17 mouse cellular contexts compared by ENCODE assay signal in genomic region chr3:146381471-146381870, GRCm38 (mm10).
"Had no signal": no experiment of that assay in that cellular context is flagged by ENCODE, and none has a peak within 500 bp of the region (broad histone marks: within the 10 kb centered on the region; RNA-seq: fewer than 3 reads in every experiment).

No protein-coding gene starts in this region.

- DNase-seq: kidney, adult 11 months; kidney, postnatal 14 days; layer of hippocampus, adult 9-11 months; layer of hippocampus, postnatal 36 days; left cerebral cortex, postnatal 4 days; lung, embryonic 14.5 days; lung, postnatal 10 days; lung, postnatal 4 days; right cerebral cortex, adult 18-20 months; right cerebral cortex, postnatal 25 days; thymus, postnatal 36 days had no signal

- H3K9me3 ChIP-seq: limb, embryonic 13.5 days; liver, embryonic 15.5 days; midbrain, embryonic 12.5 days; neural tube, embryonic 13.5 days had no signal

- H3K4me1 ChIP-seq: limb, embryonic 13.5 days had no signal

- ATAC-seq: midbrain, embryonic 16.5 days had no signal

- H3K9ac ChIP-seq: limb, embryonic 13.5 days; liver, embryonic 15.5 days; lung, embryonic 14.5 days; midbrain, embryonic 12.5 days; neural tube, embryonic 13.5 days had no signal

- H3K27ac ChIP-seq: limb, embryonic 13.5 days; liver, embryonic 15.5 days; midbrain, embryonic 12.5 days; neural tube, embryonic 13.5 days had no signal

- H3K4me2 ChIP-seq: limb, embryonic 13.5 days; liver, embryonic 15.5 days; lung, embryonic 14.5 days; midbrain, embryonic 12.5 days; neural tube, embryonic 13.5 days had no signal

- H3K36me3 ChIP-seq: limb, embryonic 13.5 days; liver, embryonic 15.5 days; midbrain, embryonic 12.5 days; neural tube, embryonic 13.5 days had no signal

- H3K4me3 ChIP-seq: limb, embryonic 13.5 days; liver, embryonic 15.5 days; megakaryocyte, embryonic 14.5 days; midbrain, embryonic 12.5 days; neural tube, embryonic 13.5 days had no signal

- H3K27me3 ChIP-seq: limb, embryonic 13.5 days; liver, embryonic 15.5 days had no signal
